Mouse (Mus musculus): ENCODE measurements at regions not wholly inside any gene's neighbourhood (a gene's known extent, or its start where the extent isn't known, plus 50 kb on each side); places are given as distances from the start of the nearest gene placed in this dataset.
"Not testable (repeated sequence)": the region's sequence is repeated elsewhere in the genome, so short reads cannot be mapped to it uniquely, and the experiment has no call there.

GRCm38 (mm10) chr8:78139514-78139913, 73.6 kb upstream of the Ttc29 start:
- not testable (repeated sequence) for H3K27me3 ChIP-seq (ENCODE audit: control insufficient read depth, insufficient read depth, low read length); H3K4me2 ChIP-seq; H3K36me3 ChIP-seq (ENCODE audit: control insufficient read depth, insufficient read depth, low read length); ATAC-seq (replicated peaks; ENCODE audit: insufficient number of reproducible peaks, low FRiP score, low TSS enrichment); H3K9me3 ChIP-seq (replicated peaks; ENCODE audit: control insufficient read depth, low read length); H3K4me1 ChIP-seq (ENCODE audit: control insufficient read depth, insufficient read depth, low read length); H3K9ac ChIP-seq (ENCODE audit: low read depth, low read length); H3K4me3 ChIP-seq (ENCODE audit: low read depth, low read length); H3K27ac ChIP-seq (ENCODE audit: low read depth, low read length)
- 67% methylated on average over 13 of the region's 15 CpGs for WGBS (ENCODE audit: insufficient replicate concordance)

GRCm38 (mm10) chr8:78147170-78147569, 65.9 kb upstream of the Ttc29 start:
- Histone ChIP-seq H3K4me3 (ENCODE audit: low read depth, low read length) (no peak overlapping the region), H3K36me3 (ENCODE audit: control insufficient read depth, insufficient read depth, low read length) (no peaks in the 10 kb centered on the region), H3K4me2 (no peak overlapping the region), H3K9me3 (replicated peaks; ENCODE audit: control insufficient read depth, low read length) (no peaks in the 10 kb centered on the region), H3K27ac (ENCODE audit: low read depth, low read length) (no peak overlapping the region), H3K9ac (ENCODE audit: low read depth, low read length) (no peak overlapping the region), H3K4me1 (ENCODE audit: control insufficient read depth, insufficient read depth, low read length) (no peaks in the 10 kb centered on the region), H3K27me3 (ENCODE audit: control insufficient read depth, insufficient read depth, low read length) (no peaks in the 10 kb centered on the region)
- WGBS (ENCODE audit: insufficient replicate concordance): 77% methylated on average over 6 of the region's 6 CpGs
- no peak for ATAC-seq (replicated peaks; ENCODE audit: insufficient number of reproducible peaks, low FRiP score, low TSS enrichment)

GRCm38 (mm10) chr8:78148006-78148405, 65.1 kb upstream of the Ttc29 start:
- Histone ChIP-seq H3K27ac (ENCODE audit: low read depth, low read length) (no peak overlapping the region), H3K9me3 (replicated peaks; ENCODE audit: control insufficient read depth, low read length) (no peaks in the 10 kb centered on the region), H3K9ac (ENCODE audit: low read depth, low read length) (no peak overlapping the region), H3K27me3 (ENCODE audit: control insufficient read depth, insufficient read depth, low read length) (no peaks in the 10 kb centered on the region), H3K4me2 (no peak overlapping the region), H3K4me3 (ENCODE audit: low read depth, low read length) (no peak overlapping the region), H3K4me1 (ENCODE audit: control insufficient read depth, insufficient read depth, low read length) (no peaks in the 10 kb centered on the region), H3K36me3 (ENCODE audit: control insufficient read depth, insufficient read depth, low read length) (no peaks in the 10 kb centered on the region)
- ATAC-seq (replicated peaks; ENCODE audit: insufficient number of reproducible peaks, low FRiP score, low TSS enrichment): no peak
- 82% methylated on average over 2 of the region's 2 CpGs for WGBS (ENCODE audit: insufficient replicate concordance)

- H3K36me3 ChIP-seq (ENCODE audit: control insufficient read depth, insufficient read depth, low read length): no peaks in the 10 kb centered on the region
- no peaks in the 10 kb centered on the region for H3K9me3 ChIP-seq (replicated peaks; ENCODE audit: control insufficient read depth, low read length)
- H3K27ac ChIP-seq (ENCODE audit: low read depth, low read length): no peak overlapping the region
- no peaks in the 10 kb centered on the region for H3K27me3 ChIP-seq (ENCODE audit: control insufficient read depth, insufficient read depth, low read length)
- no peak overlapping the region for H3K9ac ChIP-seq (ENCODE audit: low read depth, low read length)
- no peak for ATAC-seq (replicated peaks; ENCODE audit: insufficient number of reproducible peaks, low FRiP score, low TSS enrichment)
- H3K4me1 ChIP-seq (ENCODE audit: control insufficient read depth, insufficient read depth, low read length): no peaks in the 10 kb centered on the region
- 54% methylated on average over 8 of the region's 8 CpGs for WGBS (ENCODE audit: insufficient replicate concordance)
- no peak overlapping the region for H3K4me2 ChIP-seq
- no peak overlapping the region for H3K4me3 ChIP-seq (ENCODE audit: low read depth, low read length)
Observed at GRCm38 (mm10) chr8:78154873-78155272, 58.2 kb upstream of the Ttc29 start.

- WGBS (ENCODE audit: insufficient replicate concordance): 40% methylated on average over 1 of the region's 1 CpGs
- Histone ChIP-seq H3K27ac (ENCODE audit: low read depth, low read length) (no peak overlapping the region), H3K4me1 (ENCODE audit: control insufficient read depth, insufficient read depth, low read length) (no peaks in the 10 kb centered on the region), H3K27me3 (ENCODE audit: control insufficient read depth, insufficient read depth, low read length) (no peaks in the 10 kb centered on the region), H3K9me3 (replicated peaks; ENCODE audit: control insufficient read depth, low read length) (no peaks in the 10 kb centered on the region), H3K4me2 (no peak overlapping the region), H3K9ac (ENCODE audit: low read depth, low read length) (no peak overlapping the region), H3K36me3 (ENCODE audit: control insufficient read depth, insufficient read depth, low read length) (no peaks in the 10 kb centered on the region), H3K4me3 (ENCODE audit: low read depth, low read length) (no peak overlapping the region)
- no peak for ATAC-seq (replicated peaks; ENCODE audit: insufficient number of reproducible peaks, low FRiP score, low TSS enrichment)
Observed at GRCm38 (mm10) chr8:78162046-78162445, 51.1 kb upstream of the Ttc29 start.

GRCm38 (mm10) chr8:78162763-78163508, 50.2 kb upstream of the Ttc29 start:
- H3K4me3 ChIP-seq (ENCODE audit: low read depth, low read length): no peak overlapping the region
- H3K4me2 ChIP-seq: no peak overlapping the region
- 84% methylated on average over 5 of the region's 5 CpGs for WGBS (ENCODE audit: insufficient replicate concordance)
- no peak overlapping the region for H3K27ac ChIP-seq (ENCODE audit: low read depth, low read length)
- no peaks in the 10 kb centered on the region for H3K36me3 ChIP-seq (ENCODE audit: control insufficient read depth, insufficient read depth, low read length)
- no peaks in the 10 kb centered on the region for H3K4me1 ChIP-seq (ENCODE audit: control insufficient read depth, insufficient read depth, low read length)
- no peak for ATAC-seq (replicated peaks; ENCODE audit: insufficient number of reproducible peaks, low FRiP score, low TSS enrichment)
- no peak overlapping the region for H3K9ac ChIP-seq (ENCODE audit: low read depth, low read length)
- no peaks in the 10 kb centered on the region for H3K27me3 ChIP-seq (ENCODE audit: control insufficient read depth, insufficient read depth, low read length)
- no peaks in the 10 kb centered on the region for H3K9me3 ChIP-seq (replicated peaks; ENCODE audit: control insufficient read depth, low read length)

Measured in heart, embryonic 11.5 days (tissue).